Mouse (Mus musculus) lung, postnatal 25 days (tissue): ENCODE data around the gene Lpp.
A peak's percentile ranks its signal among the peaks of the same experiment; 100 is the strongest.

Experiments
- DNase-seq: peaks from one replicate; pipeline ENCODE4 v3.0.0; 2022; ENCODE audit warnings: low spot score

Gene Lpp

GRCm38 (mm10) chr16:24399524-24399923 lies 6.2 kb downstream of the Lpp start:
- DNase-seq: peak; percentile 51

- no peak for DNase-seq
These were observed 7.5 kb downstream of the Lpp start for GRCm38 (mm10) chr16:24400776-24401175.

DNA sequence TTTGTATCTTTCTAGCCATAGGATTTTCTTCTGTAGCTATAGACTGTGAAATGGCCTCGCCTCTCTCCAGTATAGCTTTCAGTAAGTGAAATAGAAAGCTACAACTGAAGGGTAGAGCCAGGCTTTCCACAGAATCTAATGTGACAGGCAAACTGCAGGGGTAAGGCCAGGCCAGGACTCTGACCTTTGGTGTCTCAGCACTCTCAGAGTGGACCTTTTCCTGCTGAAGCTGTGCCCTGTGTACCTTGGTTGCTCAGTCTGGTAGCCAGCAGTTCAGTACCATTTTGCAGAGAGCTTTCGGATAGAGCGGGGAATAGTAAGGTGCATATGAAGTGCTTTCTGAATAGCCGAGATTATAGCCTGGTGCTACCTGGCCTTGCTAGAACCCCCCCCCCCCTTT lies 9.5 kb downstream of the Lpp start:
- DNase-seq: no peak

DNA sequence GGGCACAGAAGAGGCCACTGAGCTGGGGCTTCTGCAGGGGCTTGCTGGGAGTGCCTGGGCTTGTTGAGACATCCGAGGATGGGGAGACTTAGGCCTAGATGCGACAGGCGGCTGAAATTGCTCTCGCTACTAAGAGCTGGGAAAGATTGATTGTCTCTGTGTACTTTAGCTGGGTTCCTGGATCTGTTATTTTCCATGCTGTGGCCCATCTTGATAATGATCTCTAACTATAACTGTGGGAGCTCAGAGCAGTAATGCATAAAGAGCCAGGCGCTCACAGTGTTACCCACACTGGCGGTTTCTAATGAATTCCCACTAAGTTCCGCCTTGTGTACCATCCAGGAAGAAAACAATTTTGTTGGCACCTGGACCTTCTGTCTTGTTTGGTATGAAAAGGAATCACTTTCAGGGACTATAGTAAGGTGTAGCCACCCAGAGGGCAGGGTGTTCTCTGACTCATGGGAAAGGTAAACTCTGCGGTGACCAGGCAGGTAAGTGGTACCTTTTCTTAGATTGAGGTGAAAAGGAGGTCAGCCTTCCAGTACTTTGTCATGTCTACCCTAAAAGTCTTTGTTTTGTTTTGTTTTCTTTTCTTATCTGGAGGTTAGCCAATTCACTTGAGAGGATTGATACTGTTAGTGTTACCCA lies 10.6 kb downstream of the Lpp start:
- peak; percentile 55 for DNase-seq

- DNase-seq: no peak
These were observed 13.2 kb downstream of the Lpp start for GRCm38 (mm10) chr16:24406521-24406920.

- no peak for DNase-seq
These were observed 18.0 kb downstream of the Lpp start for GRCm38 (mm10) chr16:24411281-24411680.

DNA sequence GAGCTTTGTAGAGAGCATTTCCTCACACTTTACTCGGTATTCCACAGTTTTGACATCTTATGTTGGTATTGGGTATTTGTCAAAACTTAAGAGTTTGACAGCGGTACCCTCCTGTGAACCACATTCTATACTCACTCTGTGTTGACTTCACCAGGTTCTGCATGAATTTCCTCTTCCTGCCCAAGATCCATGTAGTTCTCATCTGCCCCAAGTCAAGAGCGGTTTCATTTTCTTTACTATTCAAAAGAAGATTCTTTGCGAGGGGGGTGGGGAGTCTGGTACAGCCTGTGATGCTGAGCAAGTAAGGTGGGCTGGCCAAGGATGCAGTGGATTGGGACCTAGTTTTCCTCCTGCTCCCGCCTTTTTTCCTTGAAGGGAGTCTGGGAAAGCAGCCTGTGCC lies 18.9 kb downstream of the Lpp start:
- DNase-seq: no peak

- DNase-seq: no peak
These were observed 19.8 kb downstream of the Lpp start for GRCm38 (mm10) chr16:24413059-24413458.

GRCm38 (mm10) chr16:24418022-24418421 lies 24.7 kb downstream of the Lpp start:
- peak; percentile 64 for DNase-seq

GRCm38 (mm10) chr16:24420603-24421120 lies 27.4 kb downstream of the Lpp start:
- peak; percentile 72 for DNase-seq

DNA sequence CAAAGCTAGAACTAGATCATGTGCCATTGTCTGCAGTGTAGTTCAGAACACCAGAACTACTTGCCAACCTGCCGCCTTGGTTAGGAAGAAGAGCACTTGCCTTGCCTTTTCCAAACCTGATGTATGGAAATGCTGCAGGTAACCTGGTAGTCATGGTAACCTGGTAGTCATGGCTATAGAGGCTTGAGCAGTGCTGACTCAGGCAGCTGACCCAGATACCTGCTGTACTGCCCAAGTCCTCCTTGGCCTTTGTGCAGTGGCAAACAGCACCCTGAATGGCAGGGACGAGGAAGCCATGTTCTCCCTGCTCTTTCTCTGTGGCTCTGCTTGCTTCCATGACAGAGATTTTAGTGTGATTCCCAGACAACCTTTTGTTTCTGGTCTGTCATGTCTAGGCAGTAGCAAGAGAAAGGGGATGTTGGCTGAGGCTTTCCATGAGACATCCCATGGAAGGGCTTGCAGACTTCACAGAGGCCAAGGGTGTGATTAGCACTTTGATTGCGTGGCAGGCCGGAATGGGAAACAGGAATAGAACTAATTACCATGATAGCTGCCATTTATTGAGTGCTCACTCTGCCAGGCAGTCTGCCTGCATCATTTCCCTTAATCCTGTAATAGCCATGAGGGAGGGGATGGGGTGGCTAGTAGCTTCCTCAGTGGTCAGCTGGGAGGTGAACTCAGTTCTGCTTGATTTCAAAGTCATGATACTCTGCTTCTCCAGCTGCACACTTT lies 28.5 kb downstream of the Lpp start:
- no peak for DNase-seq

GRCm38 (mm10) chr16:24423196-24423595 lies 29.9 kb downstream of the Lpp start:
- DNase-seq: no peak

DNA sequence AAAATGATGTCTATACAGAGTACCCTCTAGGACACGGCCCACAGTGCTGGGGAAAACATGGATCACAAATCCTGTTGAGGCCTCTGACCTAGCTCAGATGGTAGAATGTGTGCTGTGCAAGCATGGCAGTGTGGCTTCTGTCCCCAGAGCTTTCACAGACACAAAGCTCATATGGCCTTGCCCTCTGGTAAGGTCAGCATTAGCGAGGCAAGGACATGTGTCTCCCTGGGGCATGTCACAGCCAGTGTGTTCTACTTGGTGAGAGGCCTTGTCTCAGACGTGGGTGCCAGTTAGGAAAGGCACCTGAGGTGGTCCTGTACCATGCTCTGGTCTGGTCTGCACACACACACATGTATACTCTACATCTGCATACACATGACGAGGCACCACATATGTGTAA lies 30.4 kb downstream of the Lpp start:
- DNase-seq: no peak

GRCm38 (mm10) chr16:24424356-24424977 lies 31.2 kb downstream of the Lpp start:
- DNase-seq: no peak

GRCm38 (mm10) chr16:24425816-24426215 lies 32.5 kb downstream of the Lpp start:
- no peak for DNase-seq

DNA sequence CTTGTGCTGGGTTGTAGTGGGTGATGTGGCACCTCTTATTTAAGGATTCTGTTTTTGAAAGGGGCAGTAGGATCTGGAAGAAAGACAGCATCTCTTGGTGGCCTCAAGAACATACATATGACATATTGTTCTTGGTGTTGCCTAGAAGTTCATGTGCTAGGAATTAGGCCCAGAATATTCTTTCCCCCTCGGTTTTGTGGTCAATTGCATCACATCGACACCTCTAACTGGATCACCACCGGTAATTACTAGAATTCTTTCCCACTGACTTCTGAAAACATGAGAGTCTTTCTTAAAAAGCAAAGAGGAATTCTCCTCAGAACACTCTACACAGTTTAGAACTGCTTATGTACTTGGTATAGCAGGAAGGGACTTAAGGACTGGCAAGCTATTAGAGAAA lies 34.3 kb downstream of the Lpp start:
- DNase-seq: no peak

- no peak for DNase-seq
These were observed 34.7 kb downstream of the Lpp start for GRCm38 (mm10) chr16:24428055-24428454.

DNA sequence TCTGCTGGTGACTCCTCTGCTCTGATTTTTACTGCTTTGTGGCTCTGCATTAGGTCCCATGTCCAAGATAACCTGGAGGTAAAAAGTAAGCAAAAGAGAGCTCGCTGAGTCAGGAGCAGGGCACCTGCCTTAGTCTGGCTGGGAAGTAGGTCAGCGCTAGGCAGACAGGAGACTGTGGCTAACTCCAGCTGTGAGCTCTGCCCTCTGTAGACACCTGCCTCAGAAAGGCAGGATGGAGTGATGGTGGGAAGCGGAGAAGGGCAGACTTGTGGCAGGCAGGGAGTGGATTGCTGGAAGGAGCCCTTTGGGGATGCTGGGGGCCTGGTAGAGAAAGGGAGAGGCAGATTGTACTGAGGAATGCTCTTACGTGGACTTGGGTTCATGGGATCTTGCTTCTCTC lies 35.4 kb downstream of the Lpp start:
- no peak for DNase-seq

DNA sequence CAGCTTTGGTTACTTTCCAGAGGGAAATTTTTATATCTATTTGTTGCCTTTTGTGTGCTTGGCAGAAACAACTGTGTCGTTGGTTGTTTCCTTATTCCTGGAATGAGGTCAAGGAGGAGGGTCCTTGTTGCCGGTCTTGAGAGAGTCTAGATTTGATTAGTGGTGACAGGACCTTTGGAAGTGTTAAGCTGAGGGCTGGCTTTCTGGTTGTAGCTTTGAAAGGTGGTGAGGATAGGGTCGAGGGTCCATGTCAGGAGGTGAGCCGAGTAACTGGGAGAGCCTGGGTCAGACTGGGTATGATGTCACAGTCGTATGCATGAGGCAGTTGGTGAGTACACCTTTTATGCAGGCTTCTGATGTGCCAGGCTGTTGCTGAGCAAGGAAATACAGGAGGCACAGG lies 36.4 kb downstream of the Lpp start:
- no peak for DNase-seq

- no peak for DNase-seq
These were observed 38.5 kb downstream of the Lpp start for GRCm38 (mm10) chr16:24431808-24432207.

- no peak for DNase-seq
These were observed 40.3 kb downstream of the Lpp start for GRCm38 (mm10) chr16:24433563-24433962.

DNA sequence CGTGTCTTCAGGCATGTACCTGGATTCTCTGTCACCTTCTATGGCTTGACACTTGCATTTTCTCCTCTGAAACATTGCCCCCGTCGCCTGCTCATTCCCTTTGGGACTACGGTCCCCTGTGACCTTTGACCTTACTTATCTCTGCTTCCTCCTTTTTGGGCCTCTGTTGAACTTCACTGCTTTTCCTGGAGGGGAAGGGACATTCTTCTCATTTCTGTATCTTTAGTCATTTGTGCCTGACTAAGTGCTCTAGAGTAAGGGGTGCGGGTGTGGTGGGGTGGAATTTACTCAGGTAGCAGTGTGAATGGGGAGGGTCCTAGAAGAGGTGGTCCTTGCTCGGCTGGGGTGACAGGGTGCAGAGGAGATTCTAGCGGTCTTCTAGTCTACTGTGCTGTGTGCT lies 40.7 kb downstream of the Lpp start:
- DNase-seq: no peak

- DNase-seq: no peak
These were observed 41.3 kb downstream of the Lpp start for GRCm38 (mm10) chr16:24434531-24435114.
